Mouse (Mus musculus): ENCODE results near the gene Tnnt3. TPM values are rescaled to one million over a fixed set of nuclear protein-coding genes. Genes with fewer than 3 reads are reported as not detected.

The Tnnt3 gene
- total and polyA plus RNA-seq, 3 experiments: not detected

DNA sequence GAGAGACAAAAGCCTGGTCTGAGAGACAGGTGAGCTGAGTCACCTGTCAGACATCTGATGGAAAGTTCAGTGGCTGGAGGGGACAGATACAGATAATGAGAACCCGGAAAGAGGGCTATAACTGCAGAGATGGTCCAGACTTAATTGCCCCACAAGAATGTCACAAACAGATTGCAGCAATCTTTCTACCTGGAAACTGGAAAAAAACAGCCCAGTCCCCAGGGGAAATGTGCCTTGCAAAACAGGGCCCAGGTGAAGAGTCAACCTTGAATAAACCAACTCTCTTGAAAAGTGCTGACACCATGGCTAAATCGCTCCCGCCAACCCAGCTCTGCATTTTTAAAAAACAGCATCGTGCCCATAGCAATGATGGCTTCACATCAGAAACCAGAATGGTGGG lies 21.7 kb downstream of the Tnnt3 start:
- Histone ChIP-seq H3K4me3 (ENCODE audit: control insufficient read depth in 1 of 2, insufficient read depth in 1 of 2, low read depth in 2 of 2, low read length in 2 of 2) (no peak overlapping the region), H3K4me1 (ENCODE audit: control insufficient read depth in 1 of 2, insufficient read depth in 2 of 2, low read length in 2 of 2) (no peaks in the 10 kb centered on the region), H3K79me2 (ENCODE audit: control insufficient read depth, insufficient read depth, low read length, poor library complexity) (no peaks in the 10 kb centered on the region), H3K27ac (ENCODE audit: control insufficient read depth, low read depth, low read length) (no peak overlapping the region), H3K36me3 (ENCODE audit: control insufficient read depth in 1 of 2, insufficient read depth in 2 of 2, low read length in 2 of 2) (no peaks in the 10 kb centered on the region), H3K9ac (ENCODE audit: control insufficient read depth, low read depth, low read length, poor library complexity, severe bottlenecking) (no peak overlapping the region), H3K27me3 (ENCODE audit: control insufficient read depth in 1 of 2, insufficient read depth in 2 of 2, low read length in 2 of 2) (peaks cover 4 to 10% of the 10 kb centered on the region in 2 experiments), H3K9me3 (replicated peaks; ENCODE audit: insufficient read depth, low read length) (no peaks in the 10 kb centered on the region)
- no peak for TF ChIP-seq MEF2A (IDR thresholded peaks at IDR 0.05; ENCODE audit: extremely low read depth, insufficient replicate concordance, low read depth, low read length, poor library complexity, severe bottlenecking)
- no peak for TF ChIP-seq ZKSCAN1 (IDR thresholded peaks at IDR 0.05; ENCODE audit: low read depth, low read length)
- no peak for TF ChIP-seq UBTF (IDR thresholded peaks at IDR 0.05; ENCODE audit: borderline replicate concordance, insufficient read depth, low read depth, low read length)
- TF ChIP-seq GATA1 (IDR thresholded peaks at IDR 0.05; ENCODE audit: low read depth, low read length): no peak
- TF ChIP-seq POLR2AphosphoS5 (IDR thresholded peaks at IDR 0.05; ENCODE audit: borderline replicate concordance, low read depth, low read length): no peak
- TF ChIP-seq NELFE (IDR thresholded peaks at IDR 0.05; ENCODE audit: low read depth, low read length): no peak
- no peak for TF ChIP-seq MYC (IDR thresholded peaks at IDR 0.05; ENCODE audit: low read depth, low read length)
- TF ChIP-seq KAT2A (conservative IDR thresholded peaks at IDR 0.05; ENCODE audit: low read depth, low read length): no peak
- no peak for TF ChIP-seq ETS1 (IDR thresholded peaks at IDR 0.05; ENCODE audit: low read depth, low read length)
- no peak for TF ChIP-seq MYB (IDR thresholded peaks at IDR 0.05; ENCODE audit: low read depth, low read length)
- no peak for TF ChIP-seq USF1 (IDR thresholded peaks at IDR 0.05; ENCODE audit: low read depth, low read length)
- TF ChIP-seq POLR2AphosphoS2 (IDR thresholded peaks at IDR 0.05; ENCODE audit: low read length): no peak
- no peak for TF ChIP-seq GABPA (IDR thresholded peaks at IDR 0.05; ENCODE audit: low read depth, low read length)
- TF ChIP-seq TBP (IDR thresholded peaks at IDR 0.05; ENCODE audit: low read depth, low read length): no peak
- TF ChIP-seq SIN3A (IDR thresholded peaks at IDR 0.05; ENCODE audit: low read length): no peak
- no peak for TF ChIP-seq POLR2A (IDR thresholded peaks at IDR 0.05; ENCODE audit: control insufficient read depth in 1 of 2, insufficient read depth in 1 of 2, low read depth in 1 of 2, low read length in 2 of 2, poor library complexity in 1 of 2)
- TF ChIP-seq EP300 (IDR thresholded peaks at IDR 0.05; ENCODE audit: low read depth in 1 of 2, low read length in 2 of 2): no peak
- no peak for TF ChIP-seq HCFC1 (IDR thresholded peaks at IDR 0.05; ENCODE audit: low read depth, low read length)
- DNase-seq (ENCODE audit: low read depth, low spot score): no peak

- peaks cover 8 to 15% of the 10 kb centered on the region in 2 experiments for H3K27me3 ChIP-seq (ENCODE audit: control insufficient read depth in 1 of 2, insufficient read depth in 2 of 2, low read length in 2 of 2)
- no peaks in the 10 kb centered on the region for H3K9me3 ChIP-seq (replicated peaks; ENCODE audit: insufficient read depth, low read length)
- DNase-seq (ENCODE audit: low read depth, low spot score): peak; percentile 14
- no peaks in the 10 kb centered on the region for H3K4me1 ChIP-seq (ENCODE audit: control insufficient read depth in 1 of 2, insufficient read depth in 2 of 2, low read length in 2 of 2)
- no peaks in the 10 kb centered on the region for H3K36me3 ChIP-seq (ENCODE audit: control insufficient read depth in 1 of 2, insufficient read depth in 2 of 2, low read length in 2 of 2)
- no peaks in the 10 kb centered on the region for H3K79me2 ChIP-seq (ENCODE audit: control insufficient read depth, insufficient read depth, low read length, poor library complexity)
- H3K9ac ChIP-seq (ENCODE audit: control insufficient read depth, low read depth, low read length, poor library complexity, severe bottlenecking): no peak overlapping the region
- H3K27ac ChIP-seq (ENCODE audit: control insufficient read depth, low read depth, low read length): no peak overlapping the region
- H3K4me3 ChIP-seq (ENCODE audit: control insufficient read depth in 1 of 2, insufficient read depth in 1 of 2, low read depth in 2 of 2, low read length in 2 of 2): no peak overlapping the region
- no peak for TF ChIP-seq EP300 (IDR thresholded peaks at IDR 0.05; ENCODE audit: low read depth in 1 of 2, low read length in 2 of 2)
- TF ChIP-seq MAZ (IDR thresholded peaks at IDR 0.05; ENCODE audit: low read depth, low read length): no peak
- peak in 2 of 3 experiments; percentile 46 to 52; a peak in 4 of 6 replicates for TF ChIP-seq CTCF (IDR thresholded peaks at IDR 0.05 in 2 of 3, conservative IDR thresholded peaks at IDR 0.05 in 1 of 3; ENCODE audit: control insufficient read depth in 1 of 3, insufficient read depth in 1 of 3, low read depth in 2 of 3, low read length in 3 of 3, poor library complexity in 1 of 3, severe bottlenecking in 1 of 3)
- no peak for TF ChIP-seq ZMIZ1 (IDR thresholded peaks at IDR 0.05; ENCODE audit: low read depth, low read length)
- no peak for TF ChIP-seq MYC (IDR thresholded peaks at IDR 0.05; ENCODE audit: low read depth, low read length)
- TF ChIP-seq CHD1 (IDR thresholded peaks at IDR 0.05; ENCODE audit: low read depth, low read length): no peak
- no peak for TF ChIP-seq ELF1 (IDR thresholded peaks at IDR 0.05; ENCODE audit: low read depth, low read length)
- no peak for TF ChIP-seq JUND (IDR thresholded peaks at IDR 0.05; ENCODE audit: low read depth, low read length)
- no peak for TF ChIP-seq MAX (IDR thresholded peaks at IDR 0.05; ENCODE audit: low read length)
- TF ChIP-seq ETS1 (IDR thresholded peaks at IDR 0.05; ENCODE audit: low read depth, low read length): no peak
- TF ChIP-seq POLR2AphosphoS5 (IDR thresholded peaks at IDR 0.05; ENCODE audit: borderline replicate concordance, low read depth, low read length): no peak
- TF ChIP-seq RCOR1 (IDR thresholded peaks at IDR 0.05; ENCODE audit: low read depth, low read length): no peak
- no peak for TF ChIP-seq NRF1 (IDR thresholded peaks at IDR 0.05; ENCODE audit: insufficient read depth, low read depth, low read length, poor library complexity, severe bottlenecking)
- no peak for TF ChIP-seq TAL1 (IDR thresholded peaks at IDR 0.05; ENCODE audit: low read length)
- TF ChIP-seq CHD2 (IDR thresholded peaks at IDR 0.05; ENCODE audit: low read length): no peak
- no peak for TF ChIP-seq BHLHE40 (IDR thresholded peaks at IDR 0.05; ENCODE audit: borderline replicate concordance, low read depth, low read length)
- TF ChIP-seq ZKSCAN1 (IDR thresholded peaks at IDR 0.05; ENCODE audit: low read depth, low read length): no peak
- TF ChIP-seq RAD21 (IDR thresholded peaks at IDR 0.05; ENCODE audit: low read depth, low read length): peak; percentile 38
- TF ChIP-seq ZC3H11A (IDR thresholded peaks at IDR 0.05; ENCODE audit: low read depth, low read length): peak; percentile 14; the same call in 1 of the 2 replicates
- TF ChIP-seq SMC3 (IDR thresholded peaks at IDR 0.05; ENCODE audit: low read depth, low read length): peak; percentile 52
These were observed 23.7 kb downstream of the Tnnt3 start for GRCm38 (mm10) chr7:142522352-142522751.
